Mouse (Mus musculus) neural tube, embryonic 11.5 days (tissue): Measurements from ENCODE around the gene Mgmt. TPM values are rescaled to one million over a fixed set of nuclear protein-coding genes. Genes with fewer than 3 reads are reported as not detected.

ENCODE experiments used
- ATAC-seq: fragments of 200-750 bp; cut with Nextera tagmentation; 2 replicates; pipeline ENCODE4 v1.8.0; 2017; ENCODE audit warnings: moderate number of reproducible peaks, mild to moderate bottlenecking, moderate TSS enrichment, moderate library complexity; ENCODE audit not compliant: insufficient read depth, low FRiP score, low TSS enrichment
- DNase-seq: peaks from one replicate; pipeline ENCODE4 v3.0.0-alpha.2; 2015; ENCODE audit warnings: low spot score
- H3K27ac ChIP-seq: fragments of 300-500 bp; sonication (generic); 2 replicates; pipeline ENCODE4 v1.5.1; 2014; ENCODE audit warnings: low read depth, mild to moderate bottlenecking, low read length
- H3K27me3 ChIP-seq: fragments of 300-500 bp; sonication (generic); 2 replicates; pipeline ENCODE4 v1.6.1; 2014; ENCODE audit warnings: mild to moderate bottlenecking, low read length, mixed read lengths; ENCODE audit not compliant: control insufficient read depth, insufficient read depth
- H3K36me3 ChIP-seq: fragments of 300-500 bp; sonication (generic); 2 replicates; pipeline ENCODE4 v1.6.1; 2014; ENCODE audit warnings: mild to moderate bottlenecking, low read length, moderate library complexity, mixed read lengths; ENCODE audit not compliant: control insufficient read depth, insufficient read depth
- H3K4me1 ChIP-seq: fragments of 300-500 bp; sonication (generic); 2 replicates; pipeline ENCODE4 v1.6.1; 2014; ENCODE audit warnings: low read length, mixed read lengths; ENCODE audit not compliant: control insufficient read depth, insufficient read depth
- H3K4me2 ChIP-seq: fragments of 300-500 bp; sonication (generic); 2 replicates; pipeline ENCODE4 v1.6.1; 2014; ENCODE audit warnings: low read depth, mild to moderate bottlenecking, moderate library complexity
- H3K4me3 ChIP-seq: fragments of 300-500 bp; sonication (generic); 2 replicates; pipeline ENCODE4 v1.5.1; 2014; ENCODE audit warnings: low read depth, low read length
- H3K9ac ChIP-seq: fragments of 300-500 bp; sonication (generic); 2 replicates; pipeline ENCODE4 v1.6.1; 2014; ENCODE audit warnings: mild to moderate bottlenecking, low read length
- H3K9me3 ChIP-seq: fragments of 300-500 bp; sonication (generic); 2 replicates; pipeline ENCODE4 v1.6.1; 2016; ENCODE audit warnings: low read length; ENCODE audit not compliant: control insufficient read depth
- WGBS: fragments of 180-500 bp; shearing (Covaris S2); extraction: QIAGEN DNeasy Blood & Tissue Kit; methylation state at CpG from one replicate; pipeline ENCODE4 v1.1.7; 2014; 5-methylcytosine and 5-hydroxymethylcytosine counted together
- polyA plus RNA-seq: library from polyadenylated mRNA; unstranded; fragments of >200 nt; fragmentation: Nextera tagmentation; extraction: Ambion mirVana; gene quantifications from 2 replicates; pipeline ENCODE4 v1.2.1, GENCODE M21; 2014

Gene Mgmt
- polyA plus RNA-seq, 1 experiment from 2014 or later = 4.2 TPM

DNA sequence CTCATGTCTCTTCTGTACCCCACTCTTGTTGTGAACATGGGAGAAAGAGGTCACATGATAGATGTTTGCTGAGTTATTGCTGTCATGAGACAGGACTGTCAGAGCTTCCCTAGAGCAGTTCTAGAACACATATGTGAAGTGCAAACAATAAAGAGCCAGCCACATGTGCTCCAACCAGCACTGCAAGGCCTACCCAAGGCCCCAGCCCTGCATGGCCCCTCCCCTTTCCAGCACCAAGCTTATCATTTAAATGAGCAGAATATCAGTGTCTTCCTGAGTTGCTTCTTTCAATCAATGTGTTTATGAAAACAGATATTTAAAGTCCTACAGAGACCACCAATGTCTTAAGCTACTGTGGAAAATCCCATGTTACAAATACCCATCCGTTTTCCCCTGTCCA is 201.3 kb downstream of the Mgmt start:
- no peaks in the 10 kb centered on the region for H3K9me3 ChIP-seq
- DNase-seq = no peak
- H3K27ac ChIP-seq = no peak overlapping the region
- ATAC-seq = no peak
- H3K9ac ChIP-seq = no peak overlapping the region
- H3K36me3 ChIP-seq = no peaks in the 10 kb centered on the region
- WGBS = 87% methylated on average over 1 of the region's 1 CpGs
- H3K27me3 ChIP-seq = no peaks in the 10 kb centered on the region
- H3K4me1 ChIP-seq = no peaks in the 10 kb centered on the region
- H3K4me3 ChIP-seq = no peak overlapping the region
- H3K4me2 ChIP-seq = no peak overlapping the region

DNA sequence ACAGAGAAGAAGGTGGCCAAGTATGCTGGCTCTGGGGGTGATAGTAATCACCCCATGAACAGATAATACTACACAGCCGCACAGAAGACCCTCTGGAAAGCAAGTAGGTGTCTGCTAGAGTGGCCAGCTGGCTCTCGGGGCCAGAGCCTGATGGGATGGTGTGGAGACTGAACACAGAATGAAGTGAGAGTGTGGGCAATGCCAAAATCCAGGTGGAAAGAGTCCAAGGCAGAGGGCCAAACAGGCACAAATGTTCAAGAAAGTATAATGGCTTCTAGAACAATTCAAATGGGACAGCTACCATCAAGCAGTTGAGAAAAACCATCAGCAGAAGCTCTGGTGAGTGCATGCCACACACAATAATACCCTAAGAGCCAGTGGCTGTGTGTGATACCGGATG is 205.4 kb downstream of the Mgmt start:
- H3K27ac ChIP-seq = no peak overlapping the region
- H3K36me3 ChIP-seq = no peaks in the 10 kb centered on the region
- H3K9ac ChIP-seq = no peak overlapping the region
- ATAC-seq (no peak), DNase-seq (no peak)
- no peak overlapping the region for H3K4me3 ChIP-seq
- H3K4me2 ChIP-seq = no peak overlapping the region
- H3K4me1 ChIP-seq = no peaks in the 10 kb centered on the region
- H3K9me3 ChIP-seq = no peaks in the 10 kb centered on the region
- H3K27me3 ChIP-seq = no peaks in the 10 kb centered on the region
- 90% methylated on average over 3 of the region's 3 CpGs for WGBS

DNA sequence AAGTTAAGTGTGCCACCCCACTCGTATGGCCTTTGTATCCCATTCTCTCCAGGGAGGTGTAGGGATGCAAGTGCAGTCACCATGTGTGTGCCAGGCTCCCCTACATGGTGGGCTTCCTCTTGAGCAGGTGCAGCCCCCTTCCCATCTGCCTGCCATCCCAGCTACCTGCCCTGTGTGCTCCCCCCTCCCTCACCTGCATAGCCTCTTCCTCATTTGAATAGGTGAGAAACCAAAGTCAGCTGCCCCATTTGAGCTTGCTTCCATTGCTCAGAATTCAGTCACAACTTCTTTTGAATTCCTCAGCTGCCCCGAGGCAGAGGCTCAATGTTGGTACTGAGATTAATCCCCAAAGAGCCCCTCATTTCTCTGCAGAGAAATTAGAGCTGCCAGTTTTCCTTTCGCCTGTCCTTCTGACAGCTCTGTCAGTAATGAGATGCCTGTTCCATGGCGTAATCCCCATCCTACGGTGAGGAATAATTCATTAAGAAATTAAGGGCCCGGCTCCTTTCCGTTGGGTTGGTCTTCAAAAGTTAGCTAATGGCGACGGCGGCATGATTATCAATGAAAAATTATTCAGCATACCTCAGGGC is 208.3 kb downstream of the Mgmt start:
- 82% methylated on average over 10 of the region's 10 CpGs for WGBS
- H3K4me2 ChIP-seq = no peak overlapping the region
- ATAC-seq (no peak), DNase-seq (no peak)
- no peaks in the 10 kb centered on the region for H3K9me3 ChIP-seq
- H3K36me3 ChIP-seq = no peaks in the 10 kb centered on the region
- no peak overlapping the region for H3K27ac ChIP-seq
- no peak overlapping the region for H3K9ac ChIP-seq
- H3K4me3 ChIP-seq = no peak overlapping the region
- H3K27me3 ChIP-seq = no peaks in the 10 kb centered on the region
- no peaks in the 10 kb centered on the region for H3K4me1 ChIP-seq

DNA sequence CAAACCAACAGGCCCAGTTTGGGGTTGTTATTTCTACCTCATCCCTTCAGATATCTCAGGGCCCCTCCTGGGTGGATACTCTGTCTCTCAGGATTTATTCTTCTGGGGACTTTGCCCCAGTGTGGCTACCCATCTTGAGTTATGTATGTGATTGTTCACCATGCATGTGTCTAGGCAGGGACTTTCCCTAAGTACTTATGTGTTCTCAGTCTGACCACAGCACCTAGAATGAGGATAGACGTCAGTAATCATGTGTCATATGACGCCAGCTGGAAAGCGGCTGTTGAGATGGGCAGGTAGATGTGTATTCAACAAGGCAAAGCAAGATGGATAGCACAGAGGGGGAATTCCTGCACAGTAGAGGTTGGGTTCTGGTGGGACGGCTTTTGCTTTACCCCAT is 217.7 kb downstream of the Mgmt start:
- ATAC-seq (no peak), DNase-seq (no peak)
- 96% methylated on average over 4 of the region's 4 CpGs for WGBS
- Histone ChIP-seq H3K27ac (no peak overlapping the region), H3K9me3 (no peaks in the 10 kb centered on the region), H3K4me1 (no peaks in the 10 kb centered on the region), H3K9ac (no peak overlapping the region), H3K36me3 (no peaks in the 10 kb centered on the region), H3K27me3 (no peaks in the 10 kb centered on the region), H3K4me2 (no peak overlapping the region), H3K4me3 (no peak overlapping the region)

DNA sequence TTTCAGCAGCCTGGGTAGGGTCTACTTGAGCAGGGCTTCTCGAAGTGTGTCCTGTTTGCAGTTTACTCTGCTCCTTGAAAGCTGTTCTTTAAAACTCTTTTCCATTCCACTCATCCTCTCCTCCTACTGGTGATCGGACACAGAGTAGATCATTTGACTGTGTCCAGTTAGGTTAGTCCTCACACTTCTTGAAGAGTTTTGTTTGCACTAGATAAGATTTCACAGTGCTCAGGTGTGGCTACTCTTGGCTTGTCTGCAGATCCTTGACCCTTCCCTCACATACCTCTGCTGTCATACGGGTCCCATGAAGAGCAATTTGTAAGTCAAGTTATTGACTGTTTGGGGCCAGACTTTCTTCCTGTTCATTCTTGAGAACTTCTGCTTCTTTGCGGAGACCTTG is 221.8 kb downstream of the Mgmt start:
- WGBS = 88% methylated on average over 4 of the region's 4 CpGs

DNA sequence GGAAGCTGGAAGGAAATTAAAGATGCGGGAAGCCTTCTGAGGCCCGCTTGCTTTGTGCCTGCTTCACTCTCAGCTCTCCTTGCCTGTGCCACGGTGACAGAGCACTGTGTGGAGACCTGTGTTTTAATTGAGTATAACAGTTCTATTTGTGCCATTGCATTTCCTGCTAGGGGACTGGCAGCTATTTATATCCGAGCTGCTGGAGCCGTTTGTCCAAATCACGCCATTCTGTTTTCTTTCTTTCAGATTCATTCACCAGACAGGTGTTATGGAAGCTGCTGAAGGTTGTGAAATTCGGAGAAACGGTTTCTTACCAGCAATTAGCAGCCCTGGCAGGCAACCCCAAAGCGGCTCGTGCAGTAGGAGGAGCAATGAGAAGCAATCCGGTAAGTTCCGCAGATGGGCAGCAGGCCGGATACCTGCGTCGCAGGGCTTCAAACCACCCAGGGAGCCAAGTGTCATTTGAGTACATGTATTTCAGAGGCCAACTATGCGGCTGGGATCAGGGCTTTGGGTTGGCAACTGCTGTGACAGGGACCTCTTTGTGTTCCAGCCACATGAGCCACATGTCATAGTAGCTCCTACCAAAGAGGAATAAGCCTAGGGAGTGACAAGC is 226.9 kb downstream of the Mgmt start:
- DNase-seq = no peak
- no peaks in the 10 kb centered on the region for H3K9me3 ChIP-seq
- H3K4me1 ChIP-seq = no peaks in the 10 kb centered on the region
- WGBS = 77% methylated on average over 16 of the region's 16 CpGs
- H3K4me2 ChIP-seq = no peak overlapping the region
- no peaks in the 10 kb centered on the region for H3K36me3 ChIP-seq
- no peak for ATAC-seq
- no peaks in the 10 kb centered on the region for H3K27me3 ChIP-seq
- H3K4me3 ChIP-seq = no peak overlapping the region
- H3K9ac ChIP-seq = no peak overlapping the region
- no peak overlapping the region for H3K27ac ChIP-seq

More for the DNA sequence above, 221.8 kb downstream of the Mgmt start:
- Histone ChIP-seq H3K9ac (no peak overlapping the region), H3K27me3 (no peaks in the 10 kb centered on the region), H3K9me3 (no peaks in the 10 kb centered on the region), H3K27ac (no peak overlapping the region), H3K4me1 (no peaks in the 10 kb centered on the region), H3K4me3 (no peak overlapping the region), H3K4me2 (no peak overlapping the region), H3K36me3 (no peaks in the 10 kb centered on the region)
- ATAC-seq = no peak
- DNase-seq = no peak

DNA sequence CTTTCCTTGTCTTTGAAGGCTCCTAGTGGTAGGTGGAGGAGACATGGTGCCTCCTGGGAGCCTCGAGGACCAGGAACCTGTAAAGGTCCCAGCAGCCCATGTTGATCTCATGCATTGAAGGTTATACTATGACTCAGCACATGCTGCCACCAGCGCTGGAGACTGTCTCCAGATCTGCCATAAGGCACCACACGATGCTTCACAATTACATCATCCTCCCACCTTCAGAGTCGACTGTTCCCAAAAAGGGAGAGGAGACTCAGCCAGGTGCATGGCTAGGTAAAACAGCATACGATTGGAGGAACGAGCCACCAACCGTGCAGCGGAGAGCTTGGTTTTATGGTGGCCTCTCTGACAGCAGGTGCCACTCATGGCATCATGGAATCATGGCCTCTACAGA is 234.3 kb downstream of the Mgmt start:
- H3K4me2 ChIP-seq = no peak overlapping the region
- no peak overlapping the region for H3K9ac ChIP-seq
- 90% methylated on average over 8 of the region's 8 CpGs for WGBS
- H3K36me3 ChIP-seq = no peaks in the 10 kb centered on the region
- no peaks in the 10 kb centered on the region for H3K9me3 ChIP-seq
- H3K4me1 ChIP-seq = no peaks in the 10 kb centered on the region
- no peak overlapping the region for H3K27ac ChIP-seq
- DNase-seq (no peak), ATAC-seq (no peak)
- H3K4me3 ChIP-seq = no peak overlapping the region
- H3K27me3 ChIP-seq = no peaks in the 10 kb centered on the region

DNA sequence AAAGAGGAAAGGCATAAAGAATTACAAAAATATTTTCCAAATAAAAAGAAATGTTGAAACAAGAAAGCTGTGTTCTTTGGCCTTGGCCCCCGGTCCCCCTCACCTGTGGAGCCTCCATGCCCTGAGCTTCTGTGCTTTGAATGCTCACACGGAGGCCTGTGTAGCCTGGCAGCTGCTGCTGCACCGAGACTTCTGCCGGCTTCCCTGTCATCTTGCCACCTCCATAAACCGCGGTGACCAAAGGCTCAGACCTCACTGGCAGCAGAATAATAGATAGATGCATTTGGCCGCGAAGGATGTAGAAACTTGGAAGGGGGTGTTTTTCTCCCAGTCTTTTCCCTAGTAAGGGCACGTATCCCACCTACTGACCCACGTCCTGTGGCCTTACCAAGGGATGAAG is 235.8 kb downstream of the Mgmt start:
- no peaks in the 10 kb centered on the region for H3K27me3 ChIP-seq
- no peak overlapping the region for H3K9ac ChIP-seq
- no peak overlapping the region for H3K4me2 ChIP-seq
- no peaks in the 10 kb centered on the region for H3K9me3 ChIP-seq
- WGBS = 83% methylated on average over 10 of the region's 10 CpGs
- ATAC-seq = no peak
- no peak overlapping the region for H3K27ac ChIP-seq
- no peaks in the 10 kb centered on the region for H3K36me3 ChIP-seq
- no peak overlapping the region for H3K4me3 ChIP-seq
- H3K4me1 ChIP-seq = no peaks in the 10 kb centered on the region
- no peak for DNase-seq

DNA sequence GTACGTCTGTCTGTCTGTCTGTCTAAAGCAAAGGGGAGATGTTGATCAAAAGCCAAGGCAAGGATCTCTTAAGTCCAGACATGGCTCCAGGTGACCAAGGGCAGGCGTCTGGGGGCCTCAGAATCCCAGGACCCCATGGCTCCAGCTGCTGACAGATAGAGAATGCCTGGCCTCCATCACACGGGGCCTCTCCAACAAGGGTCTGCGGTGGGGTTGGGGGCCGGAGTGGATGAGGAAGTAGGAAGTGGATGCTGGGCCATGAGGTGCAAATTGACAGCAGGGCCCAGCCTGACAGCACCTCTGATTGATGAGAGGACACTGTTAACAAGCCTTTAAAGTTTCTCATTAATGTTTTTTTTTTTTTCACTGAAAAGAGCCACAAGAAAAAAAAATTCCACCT is 237.5 kb downstream of the Mgmt start:
- no peak overlapping the region for H3K4me2 ChIP-seq
- no peak for DNase-seq
- no peak for ATAC-seq
- no peaks in the 10 kb centered on the region for H3K36me3 ChIP-seq
- H3K27ac ChIP-seq = no peak overlapping the region
- no peak overlapping the region for H3K9ac ChIP-seq
- no peaks in the 10 kb centered on the region for H3K9me3 ChIP-seq
- H3K27me3 ChIP-seq = no peaks in the 10 kb centered on the region
- no peaks in the 10 kb centered on the region for H3K4me1 ChIP-seq
- H3K4me3 ChIP-seq = no peak overlapping the region
- 64% methylated on average over 5 of the region's 5 CpGs for WGBS
